Mouse (Mus musculus) mesoderm, embryonic 11.5 days (tissue): ENCODE results near the gene Vps26a.
"Not testable (repeated sequence)": the region's sequence is repeated elsewhere in the genome, so short reads cannot be mapped to it uniquely, and the experiment has no call there.

Experiments
- DNase-seq: peaks from one replicate; pipeline ENCODE4 v3.0.0-alpha.2; 2012; ENCODE audit warnings: low read depth, low spot score

Gene Vps26a

GRCm38 (mm10) chr10:62500916-62501615 lies 14.5 kb upstream of the Vps26a start:
- DNase-seq: no peak

GRCm38 (mm10) chr10:62500088-62500915 lies 13.7 kb upstream of the Vps26a start:
- DNase-seq: peak; percentile 87

GRCm38 (mm10) chr10:62491681-62492080 lies 5.1 kb upstream of the Vps26a start:
- not testable (repeated sequence) for DNase-seq

DNA sequence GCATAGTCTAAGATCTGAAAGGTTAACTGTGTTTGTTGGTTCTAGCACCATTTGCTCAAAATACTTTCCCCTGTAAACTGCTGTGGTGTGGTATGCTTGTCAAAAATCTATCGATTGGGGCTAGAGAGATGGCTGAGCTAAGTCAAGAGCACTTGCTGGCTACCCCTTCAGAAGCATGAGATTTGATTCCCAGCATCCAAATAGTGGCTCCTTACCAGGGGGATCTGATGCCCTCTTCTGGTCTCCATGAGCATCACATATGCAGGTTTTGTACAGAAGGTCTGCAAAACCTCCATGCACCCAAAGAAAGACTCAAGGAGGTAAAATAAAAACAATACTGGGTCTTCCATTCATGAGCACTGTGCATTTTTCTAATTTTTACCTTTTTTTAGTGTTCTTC lies 1.7 kb upstream of the Vps26a start:
- peak; percentile 66 for DNase-seq

GRCm38 (mm10) chr10:62485878-62486582 lies 575 bp downstream of the Vps26a start:
- peak; percentile 32 for DNase-seq

- DNase-seq: no peak
Observed at GRCm38 (mm10) chr10:62481108-62481852, 5.3 kb downstream of the Vps26a start.

DNA sequence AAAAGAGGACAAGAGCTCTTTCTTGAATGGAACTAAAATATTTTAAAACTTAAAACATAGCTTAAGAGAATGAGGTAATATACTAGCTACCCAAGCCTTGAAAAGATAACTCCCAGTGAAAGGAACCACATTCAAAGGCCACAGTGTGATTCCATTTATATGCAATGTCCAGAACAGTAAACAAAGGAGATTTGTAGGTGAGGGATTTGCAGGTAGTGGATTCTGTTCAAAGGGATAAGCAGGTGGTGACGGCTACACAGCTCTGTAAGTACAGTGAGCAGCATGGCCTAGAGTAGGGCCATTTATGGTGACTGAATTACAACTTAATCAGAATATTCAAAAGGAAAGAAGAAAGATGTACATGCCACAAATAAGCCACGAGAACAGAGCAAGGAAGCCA lies 9.6 kb downstream of the Vps26a start:
- DNase-seq: no peak

DNA sequence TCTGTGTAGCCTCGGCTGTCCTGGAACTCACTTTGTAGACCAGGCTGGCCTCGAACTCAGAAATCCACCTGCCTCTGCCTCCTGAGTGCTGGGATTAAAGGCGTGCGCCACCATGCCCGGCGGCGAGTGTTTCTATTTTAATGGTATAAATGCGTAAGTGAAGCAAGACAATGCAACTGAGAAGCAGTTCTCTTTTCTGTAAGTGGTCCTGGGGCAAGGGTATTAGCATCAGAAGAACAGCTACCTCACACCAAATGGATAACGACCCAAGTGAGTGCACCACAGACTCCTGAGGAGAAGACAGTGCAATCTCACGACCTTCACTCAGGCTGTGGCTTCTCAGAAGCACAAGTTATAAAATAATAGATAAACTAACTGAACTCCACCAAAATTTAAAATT lies 11.7 kb downstream of the Vps26a start:
- no peak for DNase-seq

DNA sequence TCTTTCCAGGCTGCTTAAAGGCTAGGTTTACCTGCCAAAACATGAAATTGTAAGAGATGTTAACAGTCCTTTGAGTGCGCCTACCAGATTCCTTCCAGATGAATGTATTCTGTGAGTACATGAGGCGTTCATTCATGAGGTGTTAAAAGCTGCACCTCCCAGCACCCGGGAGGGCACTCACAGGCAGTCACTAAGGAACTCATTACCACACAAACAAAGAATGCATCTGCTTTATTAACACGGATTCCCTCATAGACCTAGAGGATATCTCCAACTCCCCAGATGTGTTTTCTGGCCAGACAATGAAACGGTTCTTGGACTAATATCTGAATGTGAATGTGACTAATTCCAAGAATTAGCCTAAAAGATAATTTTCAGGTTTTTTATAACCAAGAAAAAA lies 15.5 kb downstream of the Vps26a start:
- no peak for DNase-seq

DNA sequence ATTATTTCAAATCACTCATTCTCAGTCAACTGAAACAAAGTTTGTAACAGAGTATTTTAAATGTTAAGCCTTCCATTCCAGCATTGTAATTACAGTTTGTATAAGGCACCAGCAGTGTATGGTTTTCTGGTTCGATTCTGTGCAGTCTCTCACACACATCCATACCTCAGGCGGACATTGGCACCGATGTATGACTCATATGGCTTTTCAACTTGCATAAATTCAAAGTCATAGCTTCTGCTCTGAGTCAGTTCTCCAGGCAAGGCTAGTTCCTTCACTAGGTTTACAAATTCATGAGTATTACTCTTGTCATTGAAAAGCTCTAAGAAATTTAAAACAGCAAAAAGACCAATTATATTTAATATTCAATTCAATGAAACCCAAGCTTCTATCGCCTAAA lies 16.9 kb downstream of the Vps26a start:
- no peak for DNase-seq

DNA sequence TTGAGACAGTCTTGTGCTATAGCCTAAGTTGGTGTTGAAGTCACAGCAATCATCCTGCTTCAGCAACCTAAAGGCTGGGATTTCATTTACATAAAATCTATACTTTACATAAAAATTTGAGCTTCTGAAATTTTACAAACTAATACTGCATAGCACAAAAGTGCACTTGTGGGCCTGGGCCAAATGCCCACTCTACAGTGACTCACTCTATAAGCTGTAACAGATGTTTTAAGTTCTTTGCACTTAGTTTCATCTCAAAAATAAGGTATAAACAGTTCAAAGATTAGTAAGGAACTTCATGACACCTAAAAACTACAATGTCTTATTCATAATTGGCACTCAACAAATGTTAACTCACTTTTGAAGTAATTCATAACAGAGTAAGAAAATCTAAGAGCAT lies 25.3 kb downstream of the Vps26a start:
- no peak for DNase-seq

DNA sequence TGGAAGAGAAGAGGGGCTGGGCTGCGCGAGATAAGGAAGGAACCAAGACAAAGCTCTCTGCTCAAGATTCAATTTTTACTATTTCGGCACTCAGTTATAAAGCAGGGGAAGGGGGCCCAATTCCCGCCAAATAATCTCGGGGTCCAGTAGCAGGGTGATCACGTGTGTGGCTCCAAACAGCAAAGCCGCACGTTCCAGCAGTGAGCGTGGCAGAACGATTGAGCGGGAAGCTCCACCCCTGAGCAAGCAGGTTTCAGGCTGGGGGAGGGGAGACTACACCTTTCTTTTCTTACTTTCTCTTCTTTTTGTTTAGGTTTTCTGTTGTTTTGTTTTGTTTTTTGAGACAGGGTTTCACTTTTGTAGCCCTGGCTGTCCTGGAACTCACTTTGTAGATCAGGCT lies 34.6 kb downstream of the Vps26a start:
- DNase-seq: not testable (repeated sequence)

DNA sequence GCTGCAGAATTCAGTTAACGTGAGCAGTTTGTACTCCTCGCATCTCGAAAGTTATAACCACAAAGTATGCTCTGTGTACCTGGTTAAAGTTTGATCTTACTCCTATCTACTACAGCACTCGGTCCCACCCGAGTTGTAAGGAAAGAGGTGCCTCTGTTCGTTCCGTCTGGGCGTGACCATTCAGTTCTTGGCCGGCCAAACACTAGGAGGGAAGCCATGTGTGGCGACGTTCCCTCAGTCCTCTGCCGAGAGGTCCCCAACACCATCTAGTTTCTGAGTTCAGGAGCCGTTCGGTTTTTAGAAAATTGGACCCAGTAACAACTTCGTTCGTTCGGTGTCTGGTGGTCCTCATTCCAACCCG lies 36.3 kb downstream of the Vps26a start:
- DNase-seq: no peak

- DNase-seq: peak; percentile 91
Observed at GRCm38 (mm10) chr10:62449364-62450279, 37.0 kb downstream of the Vps26a start, which contains the start of the genes 4930507D05Rik and Supv3l1. Gene 4930507D05Rik (plus strand): TSS chr10:62449489. Gene Supv3l1 (minus strand): TSS chr10:62449738.

- no peak for DNase-seq
Observed at GRCm38 (mm10) chr10:62430427-62430826, 56.2 kb downstream of the Vps26a start.

DNA sequence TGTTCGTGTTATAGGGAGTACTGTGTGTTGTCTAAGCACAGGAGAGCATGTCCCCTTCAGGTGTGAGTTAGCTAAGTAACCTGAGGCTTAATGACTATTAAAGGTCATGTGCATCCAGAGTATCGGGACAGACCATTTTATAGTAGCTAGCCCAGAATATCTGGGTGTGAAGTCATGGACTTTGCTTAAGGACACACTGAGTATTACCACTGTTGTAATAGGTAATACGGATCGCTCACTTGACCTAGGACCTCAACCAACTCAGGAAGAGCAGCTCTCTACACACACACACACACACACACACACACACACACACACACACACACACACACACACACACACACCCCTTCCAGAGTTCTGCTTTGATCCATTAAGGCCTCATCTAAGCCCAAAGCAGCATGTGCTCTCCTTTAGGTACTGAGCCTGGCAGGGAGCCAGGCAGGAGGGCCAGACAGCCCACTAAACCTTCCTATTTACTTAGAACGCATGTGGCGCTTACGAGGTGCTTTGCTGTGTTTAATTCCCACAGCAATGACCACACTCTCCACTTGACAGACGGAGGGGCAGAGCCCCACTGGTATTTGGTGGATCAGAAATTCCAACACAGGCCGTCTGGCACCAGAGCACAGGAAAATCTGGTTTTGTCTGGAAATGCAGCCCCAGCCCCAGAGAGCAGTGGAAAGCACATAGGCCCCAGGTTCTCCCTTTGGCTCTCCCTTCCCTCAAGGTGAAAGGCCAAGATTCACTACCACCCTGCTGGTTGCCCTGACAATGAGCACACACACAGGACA lies 61.3 kb downstream of the Vps26a start:
- no peak for DNase-seq

GRCm38 (mm10) chr10:62422255-62422654 lies 64.3 kb downstream of the Vps26a start, which contains the start of gene Hkdc1:
Gene Hkdc1 (minus strand): TSS chr10:62422491.
- DNase-seq: no peak

- DNase-seq: no peak
Observed at GRCm38 (mm10) chr10:62421127-62421526, 65.5 kb downstream of the Vps26a start.

DNA sequence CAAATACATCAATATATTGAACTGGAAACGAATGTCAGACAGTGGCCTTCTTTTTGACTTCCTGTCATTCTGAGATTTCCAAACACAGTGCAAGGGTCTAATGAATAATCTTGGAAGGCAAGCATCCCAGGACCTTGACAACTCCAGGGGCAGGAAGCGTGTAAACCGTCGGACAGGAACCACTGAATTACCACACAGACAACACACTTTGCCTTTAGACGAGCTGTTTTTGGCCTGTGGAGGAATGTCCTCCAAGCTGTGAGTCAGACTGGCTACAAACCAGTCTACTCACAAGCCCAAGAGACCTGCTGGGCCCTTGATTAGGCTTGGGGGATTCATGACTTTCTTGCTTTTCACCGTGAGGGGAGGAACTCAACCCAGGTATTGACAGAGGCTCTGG lies 66.2 kb downstream of the Vps26a start:
- no peak for DNase-seq

DNA sequence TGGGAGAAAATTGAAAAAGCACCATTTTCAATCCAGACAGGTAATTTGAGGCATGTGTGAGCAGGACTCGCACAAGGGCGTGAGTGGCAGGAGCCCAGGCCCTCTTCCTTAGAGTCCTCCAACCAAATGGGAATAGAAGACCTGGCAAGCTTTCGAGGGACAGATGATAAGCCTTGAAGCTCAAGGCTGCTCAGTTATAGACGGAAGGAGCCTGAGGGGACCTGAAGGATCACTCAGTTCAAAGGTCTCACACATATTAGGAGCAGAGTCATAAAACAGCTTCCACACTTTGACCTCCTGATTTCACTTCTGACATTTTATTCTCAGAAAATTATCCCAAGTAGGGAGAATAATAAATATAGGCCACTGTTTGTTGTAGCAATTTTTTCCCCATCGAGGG lies 67.2 kb downstream of the Vps26a start:
- DNase-seq: no peak
